Mouse (Mus musculus): ENCODE measurements around the gene Igsf9b. TPM values are rescaled to one million over a fixed set of nuclear protein-coding genes. Genes with fewer than 3 reads are reported as not detected.

Igsf9b gene
- polyA plus RNA-seq (2016; fragmentation: Nextera tagmentation; extraction: Ambion mirVana), result 9.9 and 10.2 TPM in 2 replicates

DNA sequence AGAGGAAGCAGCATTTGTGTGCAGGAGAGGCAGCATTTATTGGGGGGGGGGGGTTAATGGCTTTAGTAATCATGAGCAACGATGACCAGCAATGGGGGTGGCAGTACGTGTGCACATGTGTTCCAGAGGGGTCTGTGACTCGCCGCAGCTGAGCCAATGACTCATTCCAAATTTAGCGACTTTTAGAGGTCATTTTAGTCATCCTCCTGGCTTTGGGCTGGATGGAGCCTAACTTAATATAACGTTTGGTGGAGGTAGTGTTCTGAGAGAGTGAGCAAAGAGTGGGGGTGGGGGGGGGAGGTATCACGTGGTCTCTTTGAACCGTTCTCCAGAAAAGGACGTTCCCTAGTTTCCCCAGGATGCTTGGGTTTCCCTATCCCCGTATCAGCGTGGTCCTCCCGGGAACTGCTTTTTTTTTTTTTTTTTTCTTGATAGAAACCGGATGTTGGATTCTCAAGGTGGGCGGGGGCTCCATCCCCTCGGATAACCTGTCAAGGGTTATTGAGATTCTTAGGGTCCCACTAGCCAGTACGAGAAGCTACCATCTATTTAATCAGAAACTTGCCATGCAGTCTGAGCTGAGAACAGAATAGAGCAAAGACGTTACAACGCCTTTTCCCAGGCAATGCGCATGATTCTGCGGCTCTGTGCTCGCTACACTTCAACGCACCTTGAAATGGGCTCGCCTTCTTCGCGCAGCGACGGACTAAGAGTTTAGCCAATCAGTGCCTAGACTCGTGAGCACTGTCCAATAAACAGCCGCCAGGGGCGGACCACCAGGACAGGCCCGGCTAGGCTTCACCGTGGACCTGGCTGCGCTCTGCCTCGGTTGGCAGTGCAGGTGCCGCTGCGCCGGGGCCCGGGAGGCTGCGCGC, at the start of gene Igsf9b:
Igsf9b (plus strand) TSS at position 794 of the 875 bp plus-strand sequence.
- peaks cover 48% of the 10 kb centered on the region for H3K4me1 ChIP-seq
- ATAC-seq (ENCODE audit: low FRiP score), result peak; percentile 100
- no peaks in the 10 kb centered on the region for H3K36me3 ChIP-seq (replicated peaks)
- no peaks in the 10 kb centered on the region for H3K9me3 ChIP-seq
- peak within 1 kb of the TSS; percentile 72 for H3K4me3 ChIP-seq (replicated peaks)
- H3K9ac ChIP-seq, result peak within 1 kb of the TSS; percentile 63
- WGBS, result under 1% methylated on average over 40 of the region's 40 CpGs
- H3K27me3 ChIP-seq, result peaks cover 41% of the 10 kb centered on the region
- H3K27ac ChIP-seq, result peak within 1 kb of the TSS; percentile 66
- H3K4me2 ChIP-seq, result peak within 1 kb of the TSS; percentile 84

DNA sequence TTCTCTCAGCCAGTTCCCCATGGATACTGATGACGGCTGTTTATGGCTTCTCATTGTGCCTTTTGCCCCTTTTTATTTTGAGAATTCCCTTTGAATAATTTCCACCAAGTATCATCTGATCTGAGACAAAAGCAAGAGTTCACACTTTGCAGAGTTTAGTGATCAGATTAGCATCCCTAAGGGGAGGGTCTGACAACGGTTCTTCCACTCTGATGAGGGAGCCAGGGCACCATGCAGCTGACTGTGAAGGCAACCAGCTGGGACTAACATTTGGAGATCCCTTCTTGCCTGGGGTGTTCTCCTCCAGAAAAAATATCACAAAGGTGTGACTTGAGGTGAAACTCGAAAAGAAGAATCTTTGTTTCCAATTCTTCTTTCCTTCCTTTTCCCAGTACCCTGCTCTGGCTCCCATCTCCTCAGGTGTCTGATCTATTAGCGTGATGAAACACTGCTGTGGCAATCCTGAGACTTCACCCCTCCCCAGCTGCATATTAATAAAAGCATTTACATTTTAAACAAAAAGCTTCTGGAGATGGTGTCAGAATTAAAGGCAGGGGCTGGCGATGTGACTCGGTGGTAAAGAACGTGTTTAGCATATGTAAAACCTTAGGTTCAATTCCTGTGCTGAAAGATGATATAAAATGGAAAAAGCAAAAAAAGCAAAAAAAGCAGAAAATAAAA, 46.8 kb upstream of the Igsf9b start:
- Histone ChIP-seq H3K27ac (no peak overlapping the region), H3K4me1 (no peaks in the 10 kb centered on the region), H3K4me2 (no peak overlapping the region), H3K9me3 (no peaks in the 10 kb centered on the region), H3K4me3 (replicated peaks) (no peak overlapping the region), H3K9ac (no peak overlapping the region), H3K27me3 (no peaks in the 10 kb centered on the region; the same call in 1 of the 2 replicates), H3K36me3 (replicated peaks) (no peaks in the 10 kb centered on the region)
- no peak for ATAC-seq (ENCODE audit: low FRiP score)
- WGBS, result 71% methylated on average over 7 of the region's 7 CpGs

DNA sequence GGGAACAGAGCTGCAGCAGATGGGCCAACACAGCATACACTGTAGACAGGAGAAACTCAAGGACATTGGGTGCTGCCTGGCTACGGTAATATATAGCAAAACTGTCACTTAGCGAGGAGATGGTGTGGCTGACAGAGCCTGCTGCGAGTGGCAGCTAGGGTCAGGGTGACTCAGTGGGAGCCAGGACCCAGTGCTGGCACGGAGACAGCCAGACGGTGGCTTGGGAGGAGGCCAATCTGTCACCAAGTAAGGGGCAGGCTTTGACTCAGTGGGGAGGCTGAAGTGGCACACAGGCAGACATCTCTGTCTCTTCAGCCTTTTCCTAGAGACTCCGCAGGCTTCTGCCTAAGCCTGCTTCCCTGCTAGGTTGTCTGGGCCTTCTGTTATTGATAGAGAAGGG, 42.5 kb upstream of the Igsf9b start:
- no peaks in the 10 kb centered on the region for H3K36me3 ChIP-seq (replicated peaks)
- WGBS, result 78% methylated on average over 6 of the region's 6 CpGs
- no peaks in the 10 kb centered on the region for H3K27me3 ChIP-seq
- no peak overlapping the region for H3K4me3 ChIP-seq (replicated peaks)
- no peak overlapping the region for H3K27ac ChIP-seq
- H3K9ac ChIP-seq, result no peak overlapping the region
- H3K9me3 ChIP-seq, result no peaks in the 10 kb centered on the region
- H3K4me1 ChIP-seq, result no peaks in the 10 kb centered on the region; the same call in 1 of the 2 replicates
- H3K4me2 ChIP-seq, result no peak overlapping the region
- no peak for ATAC-seq (ENCODE audit: low FRiP score)

DNA sequence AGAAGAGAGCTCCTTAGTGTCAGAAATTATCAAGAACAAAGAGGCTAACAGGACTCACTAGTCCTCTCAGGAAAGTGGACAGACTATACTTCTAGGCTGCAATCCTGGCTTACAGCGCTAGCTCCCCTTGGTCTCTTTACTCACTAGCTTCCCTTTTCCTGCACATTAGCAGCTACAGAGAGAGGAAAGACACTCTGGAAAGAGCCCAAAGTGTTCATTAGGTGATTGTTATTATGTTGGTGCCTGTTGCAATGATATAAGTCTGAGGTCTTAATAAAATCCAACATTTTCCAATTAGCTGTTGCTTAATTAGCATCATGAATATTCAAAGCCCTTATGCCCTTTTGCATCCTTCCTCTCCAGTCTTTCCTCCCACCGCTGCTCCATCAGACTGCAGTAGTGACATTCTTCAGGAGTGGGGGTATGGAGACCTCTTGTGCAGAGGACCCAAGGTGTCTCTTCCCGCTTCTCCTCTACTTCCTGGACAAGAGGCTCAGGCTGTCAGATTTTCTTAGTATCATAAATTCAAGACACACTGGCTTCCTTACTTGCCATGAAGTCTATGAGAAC, 38.5 kb upstream of the Igsf9b start:
- Histone ChIP-seq H3K36me3 (replicated peaks) (no peaks in the 10 kb centered on the region), H3K9me3 (no peaks in the 10 kb centered on the region), H3K4me2 (no peak overlapping the region), H3K4me1 (peaks cover 3% of the 10 kb centered on the region; the same call in 1 of the 2 replicates), H3K27me3 (no peaks in the 10 kb centered on the region), H3K9ac (no peak overlapping the region), H3K4me3 (replicated peaks) (no peak overlapping the region), H3K27ac (no peak overlapping the region)
- no peak for ATAC-seq (ENCODE audit: low FRiP score)
- 71% methylated on average over 3 of the region's 3 CpGs for WGBS

DNA sequence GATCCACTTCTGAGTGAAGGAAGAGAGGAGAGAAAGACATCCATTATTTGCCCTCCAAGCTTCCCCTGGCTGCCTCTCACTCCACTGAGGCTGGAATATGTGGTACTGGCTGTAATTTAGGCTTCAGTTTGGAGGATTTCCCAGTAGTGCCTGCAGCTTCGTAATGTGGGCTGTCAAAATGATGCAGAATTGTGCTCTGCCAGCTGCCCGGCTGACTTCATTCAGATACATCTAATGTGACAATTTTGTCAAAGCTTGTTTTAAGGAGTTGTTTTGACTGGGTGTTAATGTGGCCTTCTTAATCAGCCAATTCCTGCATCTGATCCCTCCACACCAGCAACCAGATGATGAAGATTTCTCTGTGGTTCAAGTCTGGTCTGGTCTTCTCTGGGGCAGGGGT, 37.1 kb upstream of the Igsf9b start:
- no peak overlapping the region for H3K9ac ChIP-seq
- no peaks in the 10 kb centered on the region for H3K27me3 ChIP-seq
- no peaks in the 10 kb centered on the region for H3K9me3 ChIP-seq
- no peak overlapping the region for H3K4me2 ChIP-seq
- H3K36me3 ChIP-seq (replicated peaks), result no peaks in the 10 kb centered on the region
- no peak overlapping the region for H3K27ac ChIP-seq
- no peak for ATAC-seq (ENCODE audit: low FRiP score)
- WGBS, result 66% methylated on average over 2 of the region's 2 CpGs
- H3K4me3 ChIP-seq (replicated peaks), result no peak overlapping the region
- peaks cover 3% of the 10 kb centered on the region; the same call in 1 of the 2 replicates for H3K4me1 ChIP-seq

DNA sequence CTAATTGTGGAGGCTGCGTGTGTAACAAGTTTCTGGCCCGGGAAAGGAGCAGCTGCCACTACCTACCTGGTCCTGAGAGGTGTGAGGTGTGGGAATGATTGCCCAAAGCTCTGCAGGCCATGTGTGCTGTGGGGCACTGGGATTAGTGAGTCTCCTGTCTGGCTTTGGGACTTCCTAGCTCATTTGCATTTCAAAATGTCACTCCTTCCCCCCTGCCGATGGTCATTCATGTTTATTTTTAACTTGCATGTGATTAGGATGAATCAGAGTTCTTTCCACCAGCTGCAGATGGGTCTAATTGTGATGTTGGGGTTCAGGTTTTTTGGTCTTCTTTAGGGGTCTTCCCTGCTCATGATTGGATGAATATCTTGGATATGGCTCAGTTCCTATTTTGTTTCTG, 34.0 kb upstream of the Igsf9b start:
- ATAC-seq (ENCODE audit: low FRiP score), result no peak
- no peaks in the 10 kb centered on the region for H3K36me3 ChIP-seq (replicated peaks)
- H3K4me2 ChIP-seq, result no peak overlapping the region
- no peak overlapping the region for H3K9ac ChIP-seq
- H3K27ac ChIP-seq, result no peak overlapping the region
- no peaks in the 10 kb centered on the region for H3K27me3 ChIP-seq
- no peak overlapping the region for H3K4me3 ChIP-seq (replicated peaks)
- WGBS, result 58% methylated on average over 3 of the region's 3 CpGs
- no peaks in the 10 kb centered on the region for H3K9me3 ChIP-seq
- H3K4me1 ChIP-seq, result peaks cover 3% of the 10 kb centered on the region; the same call in 1 of the 2 replicates

DNA sequence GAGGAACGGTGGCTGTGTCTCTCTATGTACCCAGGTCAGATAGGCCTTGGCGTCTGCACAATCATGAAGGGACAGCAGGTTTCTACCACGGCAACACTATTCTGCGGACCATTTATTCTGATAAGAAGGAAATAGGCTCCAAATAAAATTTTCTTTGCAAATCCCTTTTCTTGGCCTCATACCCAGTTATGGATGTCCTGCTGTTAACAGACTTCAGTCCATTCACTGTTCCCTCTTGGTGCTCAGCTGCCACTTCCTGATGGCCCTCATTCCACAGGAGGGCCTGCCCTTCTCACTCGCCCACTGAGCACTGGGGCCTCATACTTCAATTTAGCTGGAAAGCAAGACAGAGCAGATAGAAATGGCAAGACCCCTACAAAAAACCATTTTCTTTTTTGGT, 31.1 kb upstream of the Igsf9b start:
- ATAC-seq (ENCODE audit: low FRiP score), result no peak
- no peak overlapping the region for H3K27ac ChIP-seq
- H3K9me3 ChIP-seq, result no peaks in the 10 kb centered on the region
- no peaks in the 10 kb centered on the region for H3K36me3 ChIP-seq (replicated peaks)
- no peak overlapping the region for H3K4me3 ChIP-seq (replicated peaks)
- H3K27me3 ChIP-seq, result no peaks in the 10 kb centered on the region
- H3K4me1 ChIP-seq, result peaks cover 3% of the 10 kb centered on the region; the same call in 1 of the 2 replicates
- H3K9ac ChIP-seq, result no peak overlapping the region
- H3K4me2 ChIP-seq, result no peak overlapping the region
- WGBS, result 91% methylated on average over 5 of the region's 5 CpGs

DNA sequence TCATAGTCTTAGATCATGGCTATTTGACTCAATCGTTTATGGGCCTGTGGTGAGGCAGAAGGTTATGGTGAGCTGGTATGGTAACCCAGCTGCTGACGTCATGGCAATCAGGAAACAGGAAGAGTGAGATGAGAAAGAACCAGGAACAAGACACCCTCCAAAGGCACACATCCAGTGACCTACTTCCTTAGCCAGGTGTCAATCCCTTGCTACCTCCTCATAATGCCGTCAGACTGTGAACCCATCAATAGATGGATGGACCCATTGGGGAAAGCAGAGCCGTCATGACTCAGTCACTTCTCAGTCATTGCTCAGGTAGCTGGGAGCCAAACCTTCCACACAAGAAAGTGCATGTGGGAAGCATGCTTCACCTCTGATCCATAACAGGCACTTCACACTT, 30.5 kb upstream of the Igsf9b start:
- ATAC-seq (ENCODE audit: low FRiP score), result no peak
- 93% methylated on average over 4 of the region's 4 CpGs for WGBS
- peaks cover 3% of the 10 kb centered on the region; the same call in 1 of the 2 replicates for H3K4me1 ChIP-seq
- H3K9ac ChIP-seq, result no peak overlapping the region
- H3K27ac ChIP-seq, result no peak overlapping the region
- no peaks in the 10 kb centered on the region for H3K36me3 ChIP-seq (replicated peaks)
- H3K27me3 ChIP-seq, result no peaks in the 10 kb centered on the region
- H3K4me3 ChIP-seq (replicated peaks), result no peak overlapping the region
- H3K4me2 ChIP-seq, result no peak overlapping the region
- no peaks in the 10 kb centered on the region for H3K9me3 ChIP-seq

DNA sequence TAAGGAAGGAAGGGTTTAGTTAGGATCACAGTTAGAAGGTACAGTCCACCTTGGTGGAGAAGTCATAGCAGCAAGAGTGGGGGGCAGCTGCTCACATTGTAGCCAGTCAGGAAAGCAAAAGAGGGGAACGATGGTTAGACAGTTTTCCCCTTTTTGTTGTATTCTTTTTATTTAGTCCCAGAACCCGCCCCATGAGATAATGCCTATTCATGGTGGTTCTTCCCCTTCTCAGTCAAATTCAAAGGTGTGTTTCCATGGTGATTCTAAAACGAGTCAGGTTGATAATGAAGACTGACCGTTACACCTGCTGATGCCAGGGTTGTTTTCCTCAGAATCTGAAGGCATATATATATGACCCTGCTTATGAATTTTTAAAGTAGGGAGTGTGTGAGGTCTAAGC, 29.7 kb upstream of the Igsf9b start:
- no peaks in the 10 kb centered on the region for H3K27me3 ChIP-seq
- no peaks in the 10 kb centered on the region for H3K9me3 ChIP-seq
- no peaks in the 10 kb centered on the region for H3K36me3 ChIP-seq (replicated peaks)
- no peak overlapping the region for H3K4me2 ChIP-seq
- no peak overlapping the region for H3K27ac ChIP-seq
- no peak overlapping the region for H3K9ac ChIP-seq
- H3K4me3 ChIP-seq (replicated peaks), result no peak overlapping the region
- 35% methylated on average over 4 of the region's 4 CpGs for WGBS
- ATAC-seq (ENCODE audit: low FRiP score), result no peak
- H3K4me1 ChIP-seq, result peaks cover 3% of the 10 kb centered on the region; the same call in 1 of the 2 replicates

DNA sequence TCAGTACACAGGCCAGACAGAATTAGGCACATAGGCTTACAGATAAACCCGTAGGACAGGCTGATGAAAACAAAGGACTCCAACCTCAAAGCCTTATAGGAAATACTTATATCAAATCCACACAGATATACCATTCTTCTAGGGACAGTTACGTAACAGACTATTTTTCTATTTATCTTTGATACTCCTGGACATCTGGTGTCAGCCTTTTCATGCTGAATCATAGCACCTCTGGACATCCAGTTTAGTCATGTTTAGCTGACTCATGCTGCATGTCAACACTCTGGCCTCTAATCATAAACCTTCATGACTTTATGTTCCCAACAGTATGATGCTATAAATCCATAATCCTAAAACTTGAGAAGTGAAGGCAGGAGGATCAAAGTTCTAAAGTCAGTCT, 29.1 kb upstream of the Igsf9b start:
- 90% methylated on average over 2 of the region's 2 CpGs for WGBS
- Histone ChIP-seq H3K9ac (no peak overlapping the region), H3K4me3 (replicated peaks) (no peak overlapping the region), H3K4me1 (peaks cover 2% of the 10 kb centered on the region; the same call in 1 of the 2 replicates), H3K27me3 (no peaks in the 10 kb centered on the region), H3K9me3 (no peaks in the 10 kb centered on the region), H3K4me2 (no peak overlapping the region), H3K36me3 (replicated peaks) (no peaks in the 10 kb centered on the region), H3K27ac (no peak overlapping the region)
- ATAC-seq (ENCODE audit: low FRiP score), result no peak

DNA sequence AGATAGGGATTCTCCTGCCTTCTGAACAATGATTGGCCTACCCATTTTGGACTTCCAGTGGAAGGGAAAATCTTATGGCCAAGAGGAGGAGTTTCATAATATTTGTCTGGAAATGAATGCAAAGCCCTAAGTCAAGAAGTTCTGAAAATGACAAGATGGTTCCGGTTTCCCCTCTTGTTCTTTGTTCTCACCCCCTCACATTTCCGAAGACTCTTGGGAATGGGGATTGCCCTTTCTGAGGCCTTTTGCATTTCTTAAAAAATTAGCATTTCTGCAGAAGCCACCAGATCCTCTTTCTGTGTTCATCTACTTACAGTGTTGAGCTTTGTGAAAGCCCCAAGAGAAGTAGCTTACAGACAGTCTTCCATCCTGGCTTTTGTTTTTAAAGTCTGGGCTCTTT, 27.1 kb upstream of the Igsf9b start:
- no peak overlapping the region for H3K27ac ChIP-seq
- no peaks in the 10 kb centered on the region for H3K27me3 ChIP-seq
- H3K4me2 ChIP-seq, result no peak overlapping the region
- H3K4me1 ChIP-seq, result no peaks in the 10 kb centered on the region
- H3K9ac ChIP-seq, result no peak overlapping the region
- WGBS, result 79% methylated on average over 2 of the region's 2 CpGs
- H3K36me3 ChIP-seq (replicated peaks), result no peaks in the 10 kb centered on the region
- H3K4me3 ChIP-seq (replicated peaks), result no peak overlapping the region
- no peak for ATAC-seq (ENCODE audit: low FRiP score)
- no peaks in the 10 kb centered on the region for H3K9me3 ChIP-seq

DNA sequence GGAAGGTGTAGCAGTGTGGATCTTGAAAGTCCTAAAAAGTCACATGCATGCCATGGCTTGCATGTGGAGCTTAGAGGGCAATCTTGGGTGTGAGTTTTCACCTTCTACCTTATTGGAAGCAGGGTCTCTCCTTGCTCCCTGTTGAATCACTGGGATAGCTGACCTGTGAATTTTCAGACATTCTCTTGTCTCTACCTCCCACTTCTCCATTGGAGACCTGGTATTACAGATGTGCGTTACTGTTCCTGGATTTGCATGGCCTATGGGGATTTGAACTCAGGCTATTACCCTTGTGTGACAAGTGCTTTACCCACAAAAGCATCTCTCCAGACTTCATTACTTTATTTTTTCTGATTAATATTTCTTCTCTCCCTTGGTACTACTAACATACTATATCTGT, 26.1 kb upstream of the Igsf9b start:
- Histone ChIP-seq H3K9ac (no peak overlapping the region), H3K4me1 (no peaks in the 10 kb centered on the region; the same call in 1 of the 2 replicates), H3K27me3 (no peaks in the 10 kb centered on the region), H3K4me3 (replicated peaks) (no peak overlapping the region), H3K36me3 (replicated peaks) (no peaks in the 10 kb centered on the region), H3K27ac (no peak overlapping the region), H3K4me2 (no peak overlapping the region), H3K9me3 (no peaks in the 10 kb centered on the region)
- WGBS, result 100% methylated on average over 1 of the region's 1 CpGs
- no peak for ATAC-seq (ENCODE audit: low FRiP score)

Data from forebrain, embryonic 12.5 days (tissue).